13 mouse cellular contexts compared by ENCODE assay signal in genomic region chr14:25128160-25128547, GRCm38 (mm10).
DNase-seq lines count a peak whose midpoint lies in the region; ATAC-seq and TF ChIP-seq lines count a peak whose summit lies in the region.
"Had no signal": no experiment of that assay in that cellular context is flagged by ENCODE, and none has a peak within 500 bp of the region (broad histone marks: within the 10 kb centered on the region; RNA-seq: fewer than 3 reads in every experiment).

No protein-coding gene starts in this region.

- H3K4me2 ChIP-seq in forebrain, embryonic 12.5 days: no peak overlapping the region
- H3K4me2 ChIP-seq in hindbrain, postnatal 0 days (ENCODE audit: low read depth, low read length): peak overlapping the region; percentile 39
- peak overlapping the region; percentile 34 for H3K4me2 ChIP-seq in midbrain, embryonic 16.5 days (ENCODE audit: low read length)
- H3K4me2 ChIP-seq in intestine, embryonic 15.5 days (replicated peaks): no peak overlapping the region
- no peak overlapping the region for H3K4me2 ChIP-seq in lung, postnatal 0 days (replicated peaks; ENCODE audit: low read depth, low read length)
- H3K4me2 ChIP-seq: heart, embryonic 15.5 days; liver, embryonic 13.5 days; stomach, embryonic 15.5 days had no signal

- no peak for ATAC-seq in forebrain, embryonic 12.5 days (ENCODE audit: low FRiP score)
- ATAC-seq in hindbrain, postnatal 0 days: peak; percentile 33
- ATAC-seq in midbrain, embryonic 16.5 days: peak; percentile 15; the same call in 1 of the 2 replicates
- ATAC-seq in intestine, embryonic 15.5 days: no peak
- no peak for ATAC-seq in lung, postnatal 0 days

- no peak for TF ChIP-seq CTCF in hindbrain, postnatal 0 days (IDR thresholded peaks at IDR 0.05; ENCODE audit: low read depth)
- no peak for TF ChIP-seq CTCF in lung, postnatal 0 days (IDR thresholded peaks at IDR 0.05)

- peak; percentile 30 for DNase-seq in embryo, embryonic 11 days
- no peak for DNase-seq in embryo, embryonic 9.5 days (ENCODE audit: extremely low spot score)
- peak; percentile 56 for DNase-seq in hindbrain, postnatal 0 days (ENCODE audit: low spot score)
- DNase-seq in gastrocnemius, postnatal 10 days: no peak
- DNase-seq in lung, postnatal 0 days (ENCODE audit: low spot score): no peak
- DNase-seq: kidney, adult 11 months; liver, embryonic 13.5 days; lung, postnatal 4 days had no signal

- H3K4me3 ChIP-seq in forebrain, embryonic 12.5 days (replicated peaks): no peak overlapping the region
- no peak overlapping the region for H3K4me3 ChIP-seq in hindbrain, postnatal 0 days (ENCODE audit: low read length)
- H3K4me3 ChIP-seq in midbrain, embryonic 16.5 days (ENCODE audit: low read depth, low read length): no peak overlapping the region
- H3K4me3 ChIP-seq in intestine, embryonic 15.5 days (replicated peaks): no peak overlapping the region
- no peak overlapping the region for H3K4me3 ChIP-seq in lung, postnatal 0 days (ENCODE audit: low read depth, low read length)
- H3K4me3 ChIP-seq: heart, embryonic 15.5 days; liver, embryonic 13.5 days; stomach, embryonic 15.5 days had no signal

- H3K27ac ChIP-seq in forebrain, embryonic 12.5 days: peak overlapping the region; percentile 73
- H3K27ac ChIP-seq in hindbrain, postnatal 0 days: peak overlapping the region; percentile 81
- peak overlapping the region; percentile 88 for H3K27ac ChIP-seq in midbrain, embryonic 16.5 days (ENCODE audit: low read length)
- H3K27ac ChIP-seq in intestine, embryonic 15.5 days: no peak overlapping the region
- no peak overlapping the region for H3K27ac ChIP-seq in lung, postnatal 0 days (ENCODE audit: low read length)
- H3K27ac ChIP-seq: heart, embryonic 15.5 days; liver, embryonic 13.5 days; stomach, embryonic 15.5 days had no signal

- H3K4me1 ChIP-seq in forebrain, embryonic 12.5 days: peaks cover 47% of the 10 kb centered on the region
- H3K4me1 ChIP-seq in hindbrain, postnatal 0 days (ENCODE audit: insufficient read depth, low read length): peaks cover 24% of the 10 kb centered on the region
- peaks cover 37% of the 10 kb centered on the region for H3K4me1 ChIP-seq in midbrain, embryonic 16.5 days (ENCODE audit: control insufficient read depth, insufficient read depth, low read length)
- H3K4me1 ChIP-seq in intestine, embryonic 15.5 days (replicated peaks): 0 out of 2 replicates have a peak, but pooled peaks cover 4% of the 10 kb centered on the region
- no peaks in the 10 kb centered on the region for H3K4me1 ChIP-seq in lung, postnatal 0 days (ENCODE audit: insufficient read depth, low read depth, low read length)
- H3K4me1 ChIP-seq: heart, embryonic 15.5 days; liver, embryonic 13.5 days had no signal

- H3K9ac ChIP-seq in forebrain, embryonic 12.5 days: 0 out of 2 replicates have a peak overlapping the region, but pooled peaks have one; percentile 17
- peak overlapping the region; percentile 37; the same call in 1 of the 2 replicates for H3K9ac ChIP-seq in hindbrain, postnatal 0 days (replicated peaks; ENCODE audit: low read length)
- peak overlapping the region; percentile 51 for H3K9ac ChIP-seq in midbrain, embryonic 16.5 days (ENCODE audit: low read depth, low read length)
- H3K9ac ChIP-seq in intestine, embryonic 15.5 days: no peak overlapping the region
- H3K9ac ChIP-seq in lung, postnatal 0 days (replicated peaks; ENCODE audit: low read depth): no peak overlapping the region
- H3K9ac ChIP-seq: heart, embryonic 15.5 days; liver, embryonic 13.5 days; stomach, embryonic 15.5 days had no signal

- H3K27me3 ChIP-seq in forebrain, embryonic 12.5 days: peaks cover 17% of the 10 kb centered on the region; the same call in 1 of the 2 replicates
- H3K27me3 ChIP-seq in hindbrain, postnatal 0 days (ENCODE audit: insufficient read depth, low read length): no peaks in the 10 kb centered on the region
- no peaks in the 10 kb centered on the region for H3K27me3 ChIP-seq in midbrain, embryonic 16.5 days (ENCODE audit: control insufficient read depth, insufficient read depth, low read depth, low read length)
- H3K27me3 ChIP-seq in intestine, embryonic 15.5 days (replicated peaks): no peaks in the 10 kb centered on the region
- no peaks in the 10 kb centered on the region for H3K27me3 ChIP-seq in lung, postnatal 0 days (replicated peaks; ENCODE audit: insufficient read depth, low read length)
- H3K27me3 ChIP-seq: heart, embryonic 15.5 days; liver, embryonic 13.5 days; stomach, embryonic 15.5 days had no signal

- no peak for TF ChIP-seq EP300 in lung, postnatal 0 days (IDR thresholded peaks at IDR 0.05)

- H3K36me3 ChIP-seq in forebrain, embryonic 12.5 days (replicated peaks): no peaks in the 10 kb centered on the region
- H3K36me3 ChIP-seq in hindbrain, postnatal 0 days (ENCODE audit: insufficient read depth, low read length): no peaks in the 10 kb centered on the region
- H3K36me3 ChIP-seq in midbrain, embryonic 16.5 days (ENCODE audit: control insufficient read depth, insufficient read depth, low read length): no peaks in the 10 kb centered on the region
- no peaks in the 10 kb centered on the region for H3K36me3 ChIP-seq in intestine, embryonic 15.5 days
- H3K36me3 ChIP-seq in lung, postnatal 0 days (ENCODE audit: insufficient read depth, low read length): no peaks in the 10 kb centered on the region
- H3K36me3 ChIP-seq: heart, embryonic 15.5 days; liver, embryonic 13.5 days; stomach, embryonic 15.5 days had no signal

- 72% methylated on average over 6 of the region's 6 CpGs for WGBS in forebrain, embryonic 12.5 days
- 30% methylated on average over 6 of the region's 6 CpGs for WGBS in hindbrain, postnatal 0 days
- WGBS in midbrain, embryonic 16.5 days: 15% methylated on average over 6 of the region's 6 CpGs
- WGBS in intestine, embryonic 15.5 days: 68% methylated on average over 6 of the region's 6 CpGs
- 59% methylated on average over 6 of the region's 6 CpGs for WGBS in lung, postnatal 0 days

- no peaks in the 10 kb centered on the region for H3K9me3 ChIP-seq in forebrain, embryonic 12.5 days
- no peaks in the 10 kb centered on the region for H3K9me3 ChIP-seq in hindbrain, postnatal 0 days (ENCODE audit: low read length)
- no peaks in the 10 kb centered on the region for H3K9me3 ChIP-seq in midbrain, embryonic 16.5 days (replicated peaks; ENCODE audit: control insufficient read depth, low read length, poor library complexity, severe bottlenecking)
- H3K9me3 ChIP-seq in intestine, embryonic 15.5 days: no peaks in the 10 kb centered on the region
- no peaks in the 10 kb centered on the region for H3K9me3 ChIP-seq in lung, postnatal 0 days (ENCODE audit: low read length)
- H3K9me3 ChIP-seq: heart, embryonic 15.5 days; liver, embryonic 13.5 days; stomach, embryonic 15.5 days had no signal

Comparison
In these comparisons a context has a peak if more than half of its experiments do, and no peak if none do; other contexts are left out.
1. DNase-seq: peak in embryo, embryonic 11 days (single experiment) and hindbrain, postnatal 0 days (single experiment); none in embryo, embryonic 9.5 days (single experiment), gastrocnemius, postnatal 10 days (single experiment) and lung, postnatal 0 days (single experiment).
2. ATAC-seq: peak in hindbrain, postnatal 0 days (single experiment) and midbrain, embryonic 16.5 days (single experiment); none in forebrain, embryonic 12.5 days (single experiment), intestine, embryonic 15.5 days (single experiment) and lung, postnatal 0 days (single experiment).
3. H3K27ac ChIP-seq: peak in forebrain, embryonic 12.5 days (single experiment), hindbrain, postnatal 0 days (single experiment) and midbrain, embryonic 16.5 days (single experiment); none in intestine, embryonic 15.5 days (single experiment) and lung, postnatal 0 days (single experiment).
4. H3K4me2 ChIP-seq: peak in hindbrain, postnatal 0 days (single experiment) and midbrain, embryonic 16.5 days (single experiment); none in forebrain, embryonic 12.5 days (single experiment), intestine, embryonic 15.5 days (single experiment) and lung, postnatal 0 days (single experiment).
5. H3K9ac ChIP-seq: peak in forebrain, embryonic 12.5 days (single experiment), hindbrain, postnatal 0 days (single experiment) and midbrain, embryonic 16.5 days (single experiment); none in intestine, embryonic 15.5 days (single experiment) and lung, postnatal 0 days (single experiment).